Mouse (Mus musculus): Measurements from ENCODE around the gene Pou2f2. TPM values are rescaled to one million over a fixed set of nuclear protein-coding genes. Genes with fewer than 3 reads are reported as not detected.
"Not testable (repeated sequence)": the region's sequence is repeated elsewhere in the genome, so short reads cannot be mapped to it uniquely, and the experiment has no call there.

Gene Pou2f2
- polyA plus RNA-seq, 1 experiment from 2014 or later, result 2.0 TPM

DNA sequence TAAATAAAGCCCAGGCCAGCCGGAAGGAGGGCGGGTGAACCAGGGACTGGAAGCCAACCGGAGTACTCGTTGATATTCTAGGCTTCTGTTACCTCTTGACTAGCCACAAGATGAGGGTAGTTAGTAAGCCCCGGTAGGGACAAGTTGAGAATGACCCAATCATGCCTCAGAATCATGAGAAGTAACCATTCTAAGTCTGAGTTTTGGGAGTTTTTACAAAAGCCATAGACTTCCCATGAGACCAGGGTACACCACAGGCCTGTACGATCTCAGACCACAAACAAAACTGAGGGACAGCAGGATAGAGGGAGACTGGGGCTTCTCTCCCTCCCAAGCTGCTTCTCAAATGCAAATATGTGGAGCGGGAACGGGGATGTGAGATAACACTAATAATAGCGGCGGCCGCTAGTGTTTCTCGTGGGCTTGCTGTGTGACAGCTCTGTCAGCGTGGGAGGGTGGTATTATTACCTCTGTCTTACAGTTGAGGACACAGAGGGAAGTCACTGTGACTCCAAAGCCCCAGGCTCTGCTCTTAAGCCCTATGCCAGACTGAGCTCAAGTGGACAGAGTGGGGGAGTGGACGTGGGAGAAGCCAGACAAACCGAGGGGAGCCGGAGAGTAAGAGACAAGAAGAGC lies 130.1 kb downstream of the Pou2f2 start:
- H3K4me2 ChIP-seq (replicated peaks), result no peak overlapping the region
- peaks cover 61% of the 10 kb centered on the region for H3K36me3 ChIP-seq
- no peak overlapping the region for H3K9ac ChIP-seq
- WGBS, result 84% methylated on average over 16 of the region's 16 CpGs
- ATAC-seq (ENCODE audit: insufficient number of reproducible peaks, low FRiP score, low TSS enrichment, low read depth), result no peak
- no peaks in the 10 kb centered on the region for H3K9me3 ChIP-seq (replicated peaks)
- H3K4me1 ChIP-seq, result no peaks in the 10 kb centered on the region
- H3K4me3 ChIP-seq (replicated peaks), result no peak overlapping the region
- H3K27me3 ChIP-seq, result no peaks in the 10 kb centered on the region
- H3K27ac ChIP-seq (replicated peaks), result no peak overlapping the region

- Histone ChIP-seq H3K9me3 (replicated peaks) (no peaks in the 10 kb centered on the region), H3K27me3 (no peaks in the 10 kb centered on the region), H3K27ac (replicated peaks) (no peak overlapping the region), H3K4me3 (replicated peaks) (no peak overlapping the region), H3K9ac (no peak overlapping the region), H3K36me3 (peaks cover 63% of the 10 kb centered on the region), H3K4me2 (replicated peaks) (no peak overlapping the region), H3K4me1 (no peaks in the 10 kb centered on the region)
- ATAC-seq (ENCODE audit: insufficient number of reproducible peaks, low FRiP score, low TSS enrichment, low read depth), result no peak
- WGBS, result 86% methylated on average over 8 of the region's 8 CpGs
These were observed 132.2 kb downstream of the Pou2f2 start for GRCm38 (mm10) chr7:25047363-25047762.

GRCm38 (mm10) chr7:25044599-25044998 lies 134.9 kb downstream of the Pou2f2 start:
- not testable (repeated sequence) for H3K4me2 ChIP-seq (replicated peaks); ATAC-seq (ENCODE audit: insufficient number of reproducible peaks, low FRiP score, low TSS enrichment, low read depth); H3K9ac ChIP-seq; H3K27ac ChIP-seq (replicated peaks); H3K9me3 ChIP-seq (replicated peaks); H3K27me3 ChIP-seq; H3K4me1 ChIP-seq; H3K4me3 ChIP-seq (replicated peaks)
- peaks cover 49% of the 10 kb centered on the region for H3K36me3 ChIP-seq
- WGBS, result 88% methylated on average over 7 of the region's 7 CpGs

GRCm38 (mm10) chr7:25041921-25042320 lies 137.6 kb downstream of the Pou2f2 start:
- no peaks in the 10 kb centered on the region for H3K4me1 ChIP-seq
- no peak for ATAC-seq (ENCODE audit: insufficient number of reproducible peaks, low FRiP score, low TSS enrichment, low read depth)
- no peak overlapping the region for H3K4me3 ChIP-seq (replicated peaks)
- WGBS, result 88% methylated on average over 12 of the region's 12 CpGs
- H3K27me3 ChIP-seq, result no peaks in the 10 kb centered on the region
- no peak overlapping the region for H3K27ac ChIP-seq (replicated peaks)
- peaks cover 40% of the 10 kb centered on the region for H3K36me3 ChIP-seq
- no peak overlapping the region for H3K4me2 ChIP-seq (replicated peaks)
- H3K9me3 ChIP-seq (replicated peaks), result no peaks in the 10 kb centered on the region
- H3K9ac ChIP-seq, result no peak overlapping the region

Small RNAs within 50 kb of the gene (microRNA-seq; reads per million reads assigned to microRNA genes)
- gene Mir6537 (ENCODE audit: borderline number of aligned reads) (not detected), gene Mir7048 (ENCODE audit: borderline number of aligned reads) (not detected)

Other genes starting within 250 kb of the Pou2f2 start
- gene Gm4881, start 235.2 kb downstream of the Pou2f2 start, polyA plus RNA-seq (2015; fragmentation: Nextera tagmentation; extraction: Ambion mirVana), result not detected in 2 replicates
- 211 and 215 TPM in 2 replicates for gene Rabac1, start 207.0 kb downstream of the Pou2f2 start, polyA plus RNA-seq (2015; fragmentation: Nextera tagmentation; extraction: Ambion mirVana)
- gene Atp1a3, start 173.8 kb downstream of the Pou2f2 start, polyA plus RNA-seq (2015; fragmentation: Nextera tagmentation; extraction: Ambion mirVana), result 1.5 and 2.0 TPM in 2 replicates
- gene Grik5, start 107.4 kb downstream of the Pou2f2 start, polyA plus RNA-seq (2015; fragmentation: Nextera tagmentation; extraction: Ambion mirVana), result 6.0 and 6.7 TPM in 2 replicates
- gene Zfp574, start 107.2 kb downstream of the Pou2f2 start, polyA plus RNA-seq (2015; fragmentation: Nextera tagmentation; extraction: Ambion mirVana), result 31.7 and 35.8 TPM in 2 replicates
- gene Dedd2, start 40.9 kb upstream of the Pou2f2 start, polyA plus RNA-seq (2015; fragmentation: Nextera tagmentation; extraction: Ambion mirVana), result 13.2 and 14.7 TPM in 2 replicates
- gene Zfp526, start 41.7 kb upstream of the Pou2f2 start, polyA plus RNA-seq (2015; fragmentation: Nextera tagmentation; extraction: Ambion mirVana), result 3.3 TPM in 2 replicates
- gene Gsk3a, start 58.1 kb upstream of the Pou2f2 start, polyA plus RNA-seq (2015; fragmentation: Nextera tagmentation; extraction: Ambion mirVana), result 11.5 and 13.0 TPM in 2 replicates
- gene Erf, start 71.0 kb upstream of the Pou2f2 start, polyA plus RNA-seq (2015; fragmentation: Nextera tagmentation; extraction: Ambion mirVana), result 21.0 and 22.1 TPM in 2 replicates
- gene Cic, start 88.0 kb upstream of the Pou2f2 start, polyA plus RNA-seq (2015; fragmentation: Nextera tagmentation; extraction: Ambion mirVana), result 46.3 and 50.6 TPM in 2 replicates
- 213 and 216 TPM in 2 replicates for gene Pafah1b3, start 118.3 kb upstream of the Pou2f2 start, polyA plus RNA-seq (2015; fragmentation: Nextera tagmentation; extraction: Ambion mirVana)
- gene Prr19, start 121.7 kb upstream of the Pou2f2 start, polyA plus RNA-seq (2015; fragmentation: Nextera tagmentation; extraction: Ambion mirVana), result 0.49 and 0.65 TPM in 2 replicates
- gene Tmem145, start 126.4 kb upstream of the Pou2f2 start, polyA plus RNA-seq (2015; fragmentation: Nextera tagmentation; extraction: Ambion mirVana), result 1.2 and 1.8 TPM in 2 replicates
- 16.4 and 17.3 TPM in 2 replicates for gene Megf8, start 137.4 kb upstream of the Pou2f2 start, polyA plus RNA-seq (2015; fragmentation: Nextera tagmentation; extraction: Ambion mirVana)
- 382 and 413 TPM in 2 replicates for gene Cnfn, start 190.0 kb upstream of the Pou2f2 start, polyA plus RNA-seq (2015; fragmentation: Nextera tagmentation; extraction: Ambion mirVana)
- gene Lipe, start 219.0 kb upstream of the Pou2f2 start, polyA plus RNA-seq (2015; fragmentation: Nextera tagmentation; extraction: Ambion mirVana), result 8.3 and 10.2 TPM in 2 replicates
- 1.9 and 4.3 TPM in 2 replicates for gene Cxcl17, start 233.2 kb upstream of the Pou2f2 start, polyA plus RNA-seq (2015; fragmentation: Nextera tagmentation; extraction: Ambion mirVana)

Data from embryonic facial prominence, embryonic 15.5 days (tissue).